Mouse (Mus musculus): Measurements from ENCODE around the gene Mta1.

- TF ChIP-seq POLR2A (IDR thresholded peaks at IDR 0.05; ENCODE audit: insufficient read length, low read depth) (no peak), MYOG (IDR thresholded peaks at IDR 0.05; ENCODE audit: control insufficient read depth in 1 of 3, insufficient read depth in 1 of 3, insufficient read length in 2 of 3, low read depth in 2 of 3) (no peak), CEBPB (IDR thresholded peaks at IDR 0.05; ENCODE audit: insufficient read depth, poor library complexity, severe bottlenecking) (no peak), MYOD1 (IDR thresholded peaks at IDR 0.05; ENCODE audit: control insufficient read depth in 1 of 3, insufficient read length in 2 of 3, low read depth in 2 of 3) (no peak), USF1 (IDR thresholded peaks at IDR 0.05; ENCODE audit: low read depth) (no peak), POLR2AphosphoS2 (IDR thresholded peaks at IDR 0.05; ENCODE audit: insufficient read length, low read depth) (no peak), E2F4 (IDR thresholded peaks at IDR 0.05; ENCODE audit: insufficient read depth) (no peak), REST (IDR thresholded peaks at IDR 0.05; ENCODE audit: insufficient read depth, insufficient read length) (no peak), SRF (IDR thresholded peaks at IDR 0.05; ENCODE audit: control insufficient read depth, insufficient read length, low read depth) (no peak), TCF3 (IDR thresholded peaks at IDR 0.05; ENCODE audit: insufficient read length, low read depth) (no peak), TCF12 (IDR thresholded peaks at IDR 0.05; ENCODE audit: insufficient read depth, poor library complexity, severe bottlenecking) (no peak), MAX (IDR thresholded peaks at IDR 0.05; ENCODE audit: low read depth) (no peak)
Measured at GRCm38 (mm10) chr12:113056089-113056488, 42.0 kb upstream of the Mta1 start.
